Mouse (Mus musculus) hindbrain, embryonic 16.5 days (tissue): ENCODE measurements at regions not wholly inside any gene's neighbourhood (a gene's known extent, or its start where the extent isn't known, plus 50 kb on each side); places are given as distances from the start of the nearest gene placed in this dataset.

Source experiments
- ATAC-seq: fragments of 200-750 bp; cut with Nextera tagmentation; 2 replicates; pipeline ENCODE4 v1.8.0; 2017; ENCODE audit warnings: moderate TSS enrichment, moderate library complexity
- H3K27ac ChIP-seq: fragments of 300-500 bp; sonication (generic); 2 replicates; pipeline ENCODE4 v1.5.1; 2014; ENCODE audit warnings: low read depth, mild to moderate bottlenecking, control low read depth, low read length, moderate library complexity
- H3K27me3 ChIP-seq: fragments of 300-500 bp; sonication (generic); replicated peaks from 2 replicates; pipeline ENCODE4 v1.6.1; 2014; ENCODE audit warnings: low read length; ENCODE audit not compliant: control insufficient read depth, insufficient read depth
- H3K36me3 ChIP-seq: fragments of 300-500 bp; sonication (generic); 2 replicates; pipeline ENCODE4 v1.6.1; 2014; ENCODE audit warnings: mild to moderate bottlenecking, low read length, moderate library complexity, mixed read lengths; ENCODE audit not compliant: control insufficient read depth, insufficient read depth
- H3K4me1 ChIP-seq: fragments of 300-500 bp; sonication (generic); 2 replicates; pipeline ENCODE4 v1.6.1; 2014; ENCODE audit warnings: low read depth, low read length; ENCODE audit not compliant: control insufficient read depth, insufficient read depth
- H3K4me2 ChIP-seq: fragments of 300-500 bp; sonication (generic); 2 replicates; pipeline ENCODE4 v1.6.1; 2014; ENCODE audit warnings: mild to moderate bottlenecking, low read length, control low read depth, moderate library complexity
- H3K4me3 ChIP-seq: fragments of 300-500 bp; sonication (generic); 2 replicates; pipeline ENCODE4 v1.5.1; 2014; ENCODE audit warnings: mild to moderate bottlenecking, low read length, control low read depth, moderate library complexity
- H3K9ac ChIP-seq: fragments of 300-500 bp; sonication (generic); 2 replicates; pipeline ENCODE4 v1.6.1; 2014; ENCODE audit warnings: low read depth, mild to moderate bottlenecking, control low read depth, low read length, moderate library complexity
- H3K9me3 ChIP-seq: fragments of 300-500 bp; sonication (generic); 2 replicates; pipeline ENCODE4 v1.6.1; 2014; ENCODE audit warnings: mild to moderate bottlenecking, low read length, moderate library complexity; ENCODE audit not compliant: control insufficient read depth
- WGBS: fragments of 180-500 bp; shearing (Covaris S2); extraction: QIAGEN DNeasy Blood & Tissue Kit; methylation state at CpG from one replicate; pipeline ENCODE4 v1.1.7; 2014; 5-methylcytosine and 5-hydroxymethylcytosine counted together

GRCm38 (mm10) chr19:20239396-20239795 lies 151.3 kb downstream of the Anxa1 start:
- no peak for ATAC-seq
- Histone ChIP-seq H3K27me3 (no peaks in the 10 kb centered on the region), H3K4me3 (no peak overlapping the region), H3K4me2 (no peak overlapping the region), H3K9me3 (no peaks in the 10 kb centered on the region), H3K9ac (no peak overlapping the region), H3K27ac (no peak overlapping the region), H3K4me1 (no peaks in the 10 kb centered on the region), H3K36me3 (no peaks in the 10 kb centered on the region)
- 35% methylated on average over 3 of the region's 3 CpGs for WGBS

DNA sequence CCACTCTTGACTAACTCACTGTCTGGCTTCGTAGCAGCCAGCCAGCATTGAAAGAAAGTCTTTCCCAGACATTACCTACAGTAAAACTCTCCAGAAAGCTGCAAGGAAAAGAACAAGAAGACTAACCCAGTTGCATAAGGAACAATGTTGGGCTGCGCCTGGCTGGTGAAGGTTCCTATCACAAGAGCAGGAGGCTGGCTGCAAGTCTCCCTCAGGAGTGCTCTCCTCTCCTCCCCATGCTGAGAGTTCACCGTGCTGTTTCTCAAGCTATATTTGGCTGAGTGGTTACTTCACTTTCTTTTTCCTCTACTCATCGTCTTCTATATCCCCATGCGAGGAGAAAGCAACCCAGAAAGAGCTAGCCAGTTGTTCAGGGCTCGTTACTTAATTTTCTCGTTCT lies 164.0 kb downstream of the Anxa1 start:
- 84% methylated on average over 7 of the region's 7 CpGs for WGBS
- Histone ChIP-seq H3K4me1 (no peaks in the 10 kb centered on the region), H3K4me2 (no peak overlapping the region), H3K27me3 (no peaks in the 10 kb centered on the region), H3K9me3 (no peaks in the 10 kb centered on the region), H3K9ac (no peak overlapping the region), H3K36me3 (no peaks in the 10 kb centered on the region), H3K4me3 (no peak overlapping the region), H3K27ac (no peak overlapping the region)
- ATAC-seq: no peak

- no peaks in the 10 kb centered on the region for H3K4me1 ChIP-seq
- H3K36me3 ChIP-seq: no peaks in the 10 kb centered on the region
- no peak for ATAC-seq
- no peaks in the 10 kb centered on the region for H3K9me3 ChIP-seq
- no peak overlapping the region for H3K9ac ChIP-seq
- H3K27me3 ChIP-seq: no peaks in the 10 kb centered on the region
- H3K27ac ChIP-seq: no peak overlapping the region
- H3K4me3 ChIP-seq: no peak overlapping the region
- H3K4me2 ChIP-seq: no peak overlapping the region
Measured at GRCm38 (mm10) chr19:20217389-20217788, 173.4 kb downstream of the Anxa1 start.

GRCm38 (mm10) chr19:20194511-20194910 lies 196.2 kb downstream of the Anxa1 start:
- no peak overlapping the region for H3K4me2 ChIP-seq
- no peak overlapping the region for H3K27ac ChIP-seq
- H3K4me1 ChIP-seq: no peaks in the 10 kb centered on the region
- ATAC-seq: no peak
- WGBS: 90% methylated on average over 1 of the region's 1 CpGs
- no peaks in the 10 kb centered on the region for H3K9me3 ChIP-seq
- H3K27me3 ChIP-seq: no peaks in the 10 kb centered on the region
- H3K36me3 ChIP-seq: no peaks in the 10 kb centered on the region
- H3K4me3 ChIP-seq: no peak overlapping the region
- no peak overlapping the region for H3K9ac ChIP-seq

- Histone ChIP-seq H3K4me3 (no peak overlapping the region), H3K27ac (no peak overlapping the region), H3K9ac (no peak overlapping the region), H3K9me3 (no peaks in the 10 kb centered on the region), H3K4me2 (no peak overlapping the region), H3K4me1 (no peaks in the 10 kb centered on the region), H3K36me3 (no peaks in the 10 kb centered on the region), H3K27me3 (no peaks in the 10 kb centered on the region)
- ATAC-seq: no peak
- WGBS: 88% methylated on average over 4 of the region's 4 CpGs
Measured at GRCm38 (mm10) chr19:20181854-20182253, 208.9 kb downstream of the Anxa1 start.

DNA sequence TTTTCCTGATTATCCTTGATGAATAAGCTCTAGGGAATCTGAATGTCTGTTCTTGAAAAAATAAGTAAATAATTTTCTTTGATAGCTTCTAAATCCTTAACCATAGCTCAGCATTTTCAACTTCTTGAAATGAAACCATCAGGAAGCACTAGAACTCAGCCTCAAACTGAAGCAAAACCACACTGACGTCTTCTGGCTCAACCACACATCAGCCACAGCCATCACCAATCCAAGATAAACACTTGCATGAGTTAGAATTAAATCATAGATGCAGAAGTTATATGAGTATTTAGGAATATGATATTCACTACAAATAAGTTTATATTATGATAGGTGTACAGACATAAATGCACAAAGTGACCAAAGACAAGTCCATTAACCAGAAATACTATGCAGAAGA lies 229.2 kb downstream of the Anxa1 start:
- Histone ChIP-seq H3K4me1 (no peaks in the 10 kb centered on the region), H3K27ac (no peak overlapping the region), H3K9me3 (no peaks in the 10 kb centered on the region), H3K4me2 (no peak overlapping the region), H3K27me3 (no peaks in the 10 kb centered on the region), H3K4me3 (no peak overlapping the region), H3K9ac (no peak overlapping the region), H3K36me3 (no peaks in the 10 kb centered on the region)
- 88% methylated on average over 1 of the region's 1 CpGs for WGBS
- ATAC-seq: no peak

GRCm38 (mm10) chr19:20156398-20156937 lies 234.3 kb downstream of the Anxa1 start:
- H3K4me1 ChIP-seq: no peaks in the 10 kb centered on the region
- no peak for ATAC-seq
- H3K27ac ChIP-seq: no peak overlapping the region
- H3K4me3 ChIP-seq: no peak overlapping the region
- no peak overlapping the region for H3K4me2 ChIP-seq
- H3K36me3 ChIP-seq: no peaks in the 10 kb centered on the region
- WGBS: 44% methylated on average over 1 of the region's 1 CpGs
- no peak overlapping the region for H3K9ac ChIP-seq
- H3K9me3 ChIP-seq: no peaks in the 10 kb centered on the region
- H3K27me3 ChIP-seq: no peaks in the 10 kb centered on the region

DNA sequence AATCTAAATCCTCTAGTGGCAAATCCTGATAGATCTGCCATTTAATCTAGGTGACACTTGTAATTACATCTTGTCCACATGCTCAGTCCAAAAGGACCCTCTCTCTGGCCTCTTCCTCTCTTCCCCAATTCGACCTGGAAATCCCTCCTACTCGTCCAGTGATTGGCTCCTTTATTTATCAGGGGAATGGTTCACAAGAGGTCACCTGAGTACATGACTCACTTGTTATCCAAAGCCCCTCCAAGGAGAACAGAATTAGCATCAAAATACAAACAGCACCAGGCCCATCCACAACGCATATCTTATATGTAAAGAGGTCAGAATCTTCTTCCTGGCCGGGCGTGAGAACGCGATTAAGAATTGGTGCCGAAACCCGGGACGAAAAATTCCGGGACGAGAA lies 251.2 kb downstream of the Anxa1 start:
- WGBS: 95% methylated on average over 12 of the region's 12 CpGs
- Histone ChIP-seq H3K4me3 (no peak overlapping the region), H3K4me2 (no peak overlapping the region), H3K27me3 (no peaks in the 10 kb centered on the region), H3K9ac (no peak overlapping the region), H3K4me1 (no peaks in the 10 kb centered on the region), H3K27ac (no peak overlapping the region), H3K9me3 (no peaks in the 10 kb centered on the region), H3K36me3 (no peaks in the 10 kb centered on the region)
- ATAC-seq: no peak

- ATAC-seq: no peak
- no peak overlapping the region for H3K4me3 ChIP-seq
- H3K9ac ChIP-seq: no peak overlapping the region
- no peak overlapping the region for H3K4me2 ChIP-seq
- no peaks in the 10 kb centered on the region for H3K36me3 ChIP-seq
- no peaks in the 10 kb centered on the region for H3K9me3 ChIP-seq
- H3K27ac ChIP-seq: no peak overlapping the region
- 82% methylated on average over 2 of the region's 2 CpGs for WGBS
- H3K27me3 ChIP-seq: no peaks in the 10 kb centered on the region
- H3K4me1 ChIP-seq: peaks cover 4% of the 10 kb centered on the region
Measured at GRCm38 (mm10) chr19:20123546-20124195, 267.1 kb downstream of the Anxa1 start.
